Mouse (Mus musculus): ENCODE results near the gene Olfr556.
"Not testable (repeated sequence)": the region's sequence is repeated elsewhere in the genome, so short reads cannot be mapped to it uniquely, and the experiment has no call there.

Olfr556 gene

DNA sequence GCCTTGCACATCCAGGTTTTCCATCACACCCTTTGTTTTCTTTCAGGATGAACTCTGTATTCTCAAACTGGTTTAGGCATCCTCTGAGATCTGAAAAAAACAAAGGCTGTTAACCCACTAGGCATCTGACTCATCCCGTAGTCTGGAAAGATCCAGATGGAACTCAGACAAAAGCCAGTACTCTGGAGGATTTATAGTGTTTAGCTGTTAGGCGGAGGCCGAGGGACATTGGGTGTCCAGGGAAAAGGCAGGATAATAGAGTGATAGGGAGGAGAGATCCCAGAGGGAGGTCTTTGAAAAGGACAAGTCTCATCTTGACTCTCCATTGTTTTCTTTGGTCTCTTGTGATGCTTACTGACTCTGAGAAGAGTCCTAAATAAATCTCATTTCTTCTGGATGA lies at the start of gene Olfr556:
Gene Olfr556 (plus strand): TSS at position 301 of the 400 bp plus-strand sequence.
- DNase-seq (ENCODE audit: low spot score), result no peak

DNA sequence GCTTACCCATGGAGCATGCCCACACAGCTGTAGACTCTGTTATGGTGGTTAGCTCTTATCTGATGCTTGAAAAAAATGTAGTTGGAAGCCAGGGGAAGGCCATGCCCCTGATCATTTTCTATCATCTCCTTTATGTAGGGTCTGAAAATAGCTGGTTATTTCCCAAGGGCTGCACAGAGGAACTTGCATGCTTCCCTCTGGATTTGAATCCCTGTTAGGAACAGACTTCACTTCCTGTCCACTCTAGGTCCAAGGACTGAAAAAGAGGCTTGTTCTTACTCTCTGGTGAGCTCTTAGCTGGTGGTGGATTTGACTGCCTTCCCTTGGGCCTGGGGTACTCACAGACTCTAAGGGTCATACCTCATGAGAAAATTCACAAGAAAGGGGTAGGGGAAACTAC lies 46.6 kb upstream of the Olfr556 start, which contains the start of gene Olfr553:
Gene Olfr553 (minus strand): TSS at position 101 of the 400 bp plus-strand sequence.
- no peak for DNase-seq (ENCODE audit: low spot score)

DNA sequence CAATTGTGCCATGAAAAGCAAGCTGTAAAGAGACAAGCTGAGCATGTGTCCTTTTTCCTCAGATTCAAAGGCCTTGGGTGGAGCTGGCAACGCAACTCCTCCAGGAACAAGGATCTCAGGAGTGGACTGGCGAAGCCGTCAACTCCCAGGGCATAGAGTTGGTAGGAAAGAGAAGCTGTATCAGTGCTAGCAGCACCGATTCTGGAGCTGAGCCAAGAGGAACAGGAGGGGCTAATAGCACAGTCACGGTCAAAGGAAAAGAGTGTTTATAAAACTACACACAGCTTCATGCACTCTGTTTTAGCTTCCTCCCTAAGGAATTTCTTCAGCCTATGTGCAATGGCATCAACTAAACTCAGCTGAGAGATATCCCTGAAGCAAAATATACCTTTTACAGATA lies 45.1 kb upstream of the Olfr556 start:
- no peak for DNase-seq (ENCODE audit: low spot score)

DNA sequence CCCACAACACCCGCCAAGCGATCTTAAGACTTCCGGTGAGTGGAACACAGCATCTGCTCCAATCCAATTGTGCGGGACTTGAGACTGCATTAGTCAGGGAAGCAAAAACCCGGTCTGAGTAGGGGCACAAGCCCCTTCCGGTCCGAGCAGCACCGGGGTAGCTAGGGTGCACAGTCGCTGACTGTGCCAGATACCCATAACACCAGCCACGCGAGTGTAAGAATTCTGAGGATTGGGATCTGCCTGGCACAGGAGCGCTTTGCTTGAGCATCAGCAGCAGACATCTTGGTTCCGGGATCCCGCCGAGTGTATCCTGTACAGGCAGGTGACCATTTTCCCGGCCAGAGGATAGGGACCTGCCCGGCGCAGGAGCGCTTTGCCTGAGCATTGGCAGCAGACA lies 44.3 kb upstream of the Olfr556 start:
- not testable (repeated sequence) for DNase-seq (ENCODE audit: low spot score)

DNA sequence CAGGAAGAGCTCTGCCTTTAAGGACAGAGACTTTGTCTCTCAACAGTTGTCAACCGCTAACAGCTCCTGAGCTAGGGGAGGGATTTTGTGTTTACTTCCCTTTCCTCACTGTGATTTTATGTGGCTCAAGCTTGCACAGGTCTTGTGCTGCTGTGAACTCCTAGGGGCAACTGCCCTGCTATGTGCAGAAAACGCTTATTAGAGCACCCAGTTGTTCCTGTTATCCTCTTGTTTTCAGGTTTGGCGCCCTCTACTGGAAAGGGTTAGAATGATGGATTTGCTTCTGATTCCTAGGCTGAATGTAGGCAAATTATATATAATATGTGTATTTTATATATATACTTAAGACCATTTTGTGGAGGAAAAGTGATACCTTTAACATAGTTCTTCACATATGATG lies 28.0 kb upstream of the Olfr556 start:
- peak; percentile 51 for DNase-seq (ENCODE audit: low spot score)

DNA sequence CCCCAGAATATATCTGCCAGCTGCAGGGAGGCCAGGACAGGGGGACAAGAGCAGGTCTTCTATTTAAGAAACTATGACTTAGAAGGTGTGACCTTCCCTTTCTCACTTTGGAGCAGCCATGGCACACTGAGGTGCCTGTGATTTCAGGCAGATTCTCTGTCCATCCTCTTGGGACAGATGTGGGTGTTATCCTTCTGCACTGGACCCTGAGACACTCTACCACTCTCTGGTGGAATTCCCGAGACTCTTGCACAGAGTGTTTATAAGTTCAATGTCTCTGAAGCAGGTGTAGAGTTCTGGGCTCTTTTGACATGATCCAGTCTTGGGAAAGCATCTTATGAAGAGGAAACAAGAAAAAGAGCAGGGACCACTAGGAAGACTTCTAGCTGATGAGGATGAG lies 26.6 kb upstream of the Olfr556 start, which contains the start of gene Olfr554:
Gene Olfr554 (plus strand): TSS at position 301 of the 400 bp plus-strand sequence.
- DNase-seq (ENCODE audit: low spot score), result no peak

DNA sequence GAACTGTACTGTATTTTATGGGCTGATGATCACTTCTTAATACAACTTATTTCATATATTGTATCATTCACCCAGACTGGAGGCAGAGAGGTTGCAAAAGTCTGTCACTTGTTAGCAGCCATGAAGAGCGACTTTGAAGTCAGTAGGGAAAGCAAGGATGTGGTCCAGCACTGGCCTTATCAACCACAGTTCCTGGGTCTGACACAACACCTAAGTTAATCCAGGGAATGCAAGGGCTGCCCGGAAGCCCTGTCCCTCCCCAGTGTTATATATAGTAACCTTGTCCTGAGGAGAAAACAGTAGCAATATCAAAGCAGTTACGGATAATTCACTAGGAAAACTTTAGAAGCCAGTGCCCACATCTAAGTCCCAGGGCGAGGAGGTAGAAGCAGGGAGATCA lies 19.8 kb upstream of the Olfr556 start:
- not testable (repeated sequence) for DNase-seq (ENCODE audit: low spot score)

DNA sequence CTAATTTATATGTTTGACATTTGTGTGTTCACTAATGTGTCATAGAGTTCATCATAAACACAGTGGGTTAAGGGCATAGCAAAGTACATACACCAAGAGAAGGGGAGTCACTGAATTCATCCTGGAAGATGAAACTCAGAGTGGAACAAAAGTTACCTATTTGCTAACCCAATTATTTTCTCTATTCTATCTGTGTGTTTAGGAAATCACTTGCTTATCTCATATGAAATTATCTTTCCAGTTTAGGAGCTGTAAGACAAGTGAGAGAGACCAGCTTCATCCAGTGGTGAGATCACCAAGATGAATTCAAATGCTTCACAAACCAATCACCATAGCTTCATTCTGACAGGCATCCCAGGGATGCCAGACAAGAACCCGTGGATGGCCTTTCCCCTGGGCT lies 6.2 kb upstream of the Olfr556 start, which contains the start of gene Olfr555:
Gene Olfr555 (plus strand): TSS at position 301 of the 400 bp plus-strand sequence.
- no peak for DNase-seq (ENCODE audit: low spot score)

DNA sequence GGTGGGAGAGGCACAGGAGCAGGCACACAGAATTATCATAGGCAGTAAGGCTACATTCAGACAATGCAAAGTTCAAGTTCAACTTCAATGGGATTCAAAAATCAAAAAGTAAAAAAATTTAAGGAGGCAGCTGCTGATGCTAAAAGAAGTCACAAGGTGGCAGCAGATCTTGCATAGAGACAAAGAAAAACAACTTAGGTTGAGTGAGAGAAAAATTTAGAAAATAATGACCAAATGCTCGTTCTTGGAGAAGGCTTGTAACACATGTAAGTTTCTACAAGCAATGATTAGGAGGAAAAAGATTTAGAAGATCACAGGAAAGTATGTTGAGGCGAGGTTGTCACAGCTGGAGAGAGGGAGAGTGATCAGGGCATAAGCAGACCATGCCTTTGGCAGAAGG lies 679 bp downstream of the Olfr556 start:
- no peak for DNase-seq (ENCODE audit: low spot score)

DNA sequence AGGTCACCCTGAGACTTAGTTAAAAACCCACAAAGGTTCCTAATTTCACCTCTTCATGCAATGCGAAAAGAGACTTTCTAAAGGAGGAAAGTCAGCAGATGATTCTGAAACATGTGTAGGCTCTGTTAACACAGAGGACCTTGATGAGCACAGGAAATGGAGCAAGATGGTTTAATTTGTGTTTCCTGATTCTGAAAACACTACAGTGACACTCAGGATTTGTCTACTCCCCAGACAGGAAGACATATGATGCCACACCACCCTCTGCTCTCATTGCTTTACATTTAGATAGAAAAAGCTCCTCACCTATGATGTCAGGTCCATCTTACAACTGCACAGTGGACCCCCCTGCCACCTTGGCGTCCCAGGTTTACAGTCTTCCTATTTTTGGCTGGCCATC lies 11.5 kb downstream of the Olfr556 start:
- DNase-seq (ENCODE audit: low spot score), result no peak

DNA sequence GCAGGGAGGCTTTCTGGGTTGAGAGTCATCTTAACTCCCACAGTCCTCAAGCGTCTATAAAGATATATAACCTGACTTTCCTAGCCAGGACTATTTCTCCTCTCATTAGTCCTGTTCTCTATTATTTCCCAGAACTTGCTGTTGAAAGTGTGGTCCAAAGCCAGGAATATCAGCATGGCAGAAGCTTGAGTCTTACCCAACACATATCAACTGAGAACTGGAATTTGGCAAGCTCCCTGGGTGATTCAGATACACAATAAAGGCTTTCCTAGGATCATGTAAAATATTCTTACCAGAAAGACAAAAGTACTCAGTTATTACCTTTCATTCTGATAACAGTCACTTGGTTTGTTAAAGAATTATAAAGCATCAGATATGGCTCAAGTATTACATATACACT lies 17.2 kb downstream of the Olfr556 start:
- DNase-seq (ENCODE audit: low spot score), result no peak

DNA sequence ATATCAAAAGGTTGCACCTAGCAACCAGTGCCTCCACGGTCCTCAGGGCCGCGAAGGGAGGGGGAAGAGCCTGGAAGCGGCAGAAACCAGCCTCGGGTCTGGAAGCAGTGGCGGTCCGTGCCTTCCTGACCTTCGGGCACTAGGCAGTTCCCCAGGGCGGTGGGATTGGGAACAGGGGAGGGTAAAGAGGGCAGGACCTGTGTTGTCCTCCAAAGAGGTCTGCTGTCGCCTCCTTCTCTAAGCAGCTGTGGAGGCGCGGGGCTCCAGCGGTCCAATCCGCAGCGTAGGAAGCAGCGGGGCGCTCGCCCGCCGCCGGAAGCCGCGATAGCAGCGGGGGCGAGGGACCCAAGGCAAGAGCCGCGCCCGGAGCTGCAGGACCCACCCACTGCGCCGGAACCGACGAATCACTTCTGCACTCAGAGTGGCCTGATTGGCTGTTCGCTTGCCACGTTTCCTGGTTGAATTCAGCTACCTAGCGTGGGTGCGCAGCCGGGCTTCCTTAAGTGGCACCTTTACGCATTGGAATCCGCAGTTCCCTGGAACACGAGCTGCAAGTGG lies 22.3 kb downstream of the Olfr556 start, which contains the start of gene Trim68:
Gene Trim68 (minus strand): TSS at position 384 of the 558 bp plus-strand sequence.
- DNase-seq (ENCODE audit: low spot score), result peak; percentile 85

DNA sequence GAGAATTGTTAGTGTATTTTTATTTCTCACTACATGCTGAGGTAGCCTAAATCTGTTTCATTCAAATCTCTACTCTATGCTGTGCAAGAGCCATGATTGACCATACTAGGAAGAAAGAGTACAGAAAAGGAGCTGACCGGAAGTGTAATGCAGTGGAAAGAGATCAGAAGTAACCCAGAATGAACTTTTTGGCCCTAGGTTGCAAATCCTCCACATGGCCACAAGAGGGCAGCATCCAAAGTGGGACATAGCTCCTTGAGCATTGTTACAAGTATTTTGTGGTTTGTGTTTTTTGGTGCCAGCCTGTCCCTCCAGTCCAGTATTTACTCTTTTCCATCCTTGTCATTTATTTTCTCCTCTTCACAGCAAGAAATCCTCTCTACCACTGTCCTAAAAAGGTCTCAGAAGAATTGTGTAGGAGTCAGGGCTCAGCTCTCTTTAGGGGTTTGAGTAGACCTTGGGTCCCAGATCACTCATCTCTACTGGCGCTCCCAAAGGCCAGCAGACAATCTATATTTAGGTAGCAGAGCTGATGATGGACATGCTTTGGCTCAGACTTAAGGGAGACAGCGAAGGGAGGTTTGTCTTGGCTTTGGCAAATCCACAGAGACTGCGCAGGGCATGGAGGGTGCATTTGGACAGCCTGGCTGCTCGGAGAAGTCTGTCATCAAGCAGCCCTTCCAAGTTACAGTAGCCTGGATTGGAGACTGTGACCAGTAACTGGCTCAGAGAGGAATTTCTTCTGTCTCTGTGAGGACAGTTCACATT lies 30.8 kb downstream of the Olfr556 start, which contains the start of gene Olfr557:
Gene Olfr557 (plus strand): TSS at position 553 of the 768 bp plus-strand sequence.
- peak; percentile 46 for DNase-seq (ENCODE audit: low spot score)

DNA sequence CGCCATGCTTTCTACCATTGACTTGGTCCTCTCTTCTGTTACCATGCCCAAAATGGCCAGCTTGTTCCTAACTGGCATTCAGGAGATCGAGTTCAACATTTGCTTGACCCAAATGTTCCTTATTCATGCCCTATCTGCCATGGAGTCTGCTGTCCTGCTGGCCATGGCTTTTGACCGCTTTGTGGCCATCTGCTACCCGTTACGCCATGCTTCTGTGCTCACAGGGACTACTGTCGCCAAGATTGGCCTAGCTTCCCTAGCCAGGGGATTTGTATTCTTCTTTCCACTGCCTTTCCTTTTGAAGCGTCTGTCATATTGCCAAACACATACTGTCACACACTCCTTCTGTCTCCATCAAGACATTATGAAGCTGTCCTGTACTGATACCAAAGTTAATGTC lies 33.8 kb downstream of the Olfr556 start:
- no peak for DNase-seq (ENCODE audit: low spot score)

DNA sequence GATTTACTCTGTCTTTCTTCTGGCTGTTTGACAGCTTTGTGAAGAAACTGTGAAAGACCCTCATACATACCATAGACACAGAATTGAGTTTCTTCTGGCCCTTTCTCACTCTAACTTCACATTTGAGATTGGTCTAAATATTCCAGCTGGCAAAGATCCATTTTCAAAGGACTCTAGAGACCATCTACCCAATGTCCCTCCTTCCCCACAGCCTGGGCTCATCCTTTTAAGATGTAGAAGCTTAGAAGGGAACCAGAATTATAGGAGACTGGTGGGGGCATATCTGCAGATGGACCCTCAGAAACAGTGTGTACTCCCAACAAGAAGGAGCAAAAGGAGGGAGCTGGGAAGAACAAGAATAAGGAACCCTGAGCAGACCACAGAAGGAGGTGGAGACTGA lies 37.2 kb downstream of the Olfr556 start, which contains the start of gene Olfr558:
Gene Olfr558 (plus strand): TSS at position 301 of the 400 bp plus-strand sequence.
- DNase-seq (ENCODE audit: low spot score), result no peak

DNA sequence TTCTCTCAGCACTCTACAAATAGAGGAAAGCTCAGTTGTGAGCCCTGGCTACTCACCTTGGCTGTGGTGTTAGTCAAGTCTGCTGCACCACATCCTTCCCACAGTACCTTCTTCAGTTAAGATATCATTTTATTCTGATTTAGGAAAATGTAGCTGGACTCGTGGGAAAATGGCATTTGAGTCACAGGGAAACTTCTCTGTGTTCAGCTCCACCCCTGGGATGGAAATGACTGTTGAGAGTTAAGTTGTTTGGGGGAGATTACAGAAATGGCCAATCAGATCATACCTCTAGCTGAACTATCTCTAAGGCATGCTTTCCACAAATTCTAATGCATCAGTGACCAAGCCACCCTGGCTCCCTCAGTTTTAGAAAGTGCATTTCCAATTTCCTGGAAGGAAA lies 54.3 kb downstream of the Olfr556 start, which contains the start of gene Olfr33:
Gene Olfr33 (minus strand): TSS at position 101 of the 400 bp plus-strand sequence.
- DNase-seq (ENCODE audit: low spot score), result no peak

Measured in urinary bladder, postnatal 25 days (tissue).